Mouse (Mus musculus): ENCODE data around the gene Mpp5. TPM values are rescaled to one million over a fixed set of nuclear protein-coding genes. Genes with fewer than 3 reads are reported as not detected.
A peak's percentile ranks its signal among the peaks of the same experiment; 100 is the strongest.

Gene Mpp5
- total RNA-seq (2021): 10 to 100 TPM; 29.4 to 32.0 TPM

DNA sequence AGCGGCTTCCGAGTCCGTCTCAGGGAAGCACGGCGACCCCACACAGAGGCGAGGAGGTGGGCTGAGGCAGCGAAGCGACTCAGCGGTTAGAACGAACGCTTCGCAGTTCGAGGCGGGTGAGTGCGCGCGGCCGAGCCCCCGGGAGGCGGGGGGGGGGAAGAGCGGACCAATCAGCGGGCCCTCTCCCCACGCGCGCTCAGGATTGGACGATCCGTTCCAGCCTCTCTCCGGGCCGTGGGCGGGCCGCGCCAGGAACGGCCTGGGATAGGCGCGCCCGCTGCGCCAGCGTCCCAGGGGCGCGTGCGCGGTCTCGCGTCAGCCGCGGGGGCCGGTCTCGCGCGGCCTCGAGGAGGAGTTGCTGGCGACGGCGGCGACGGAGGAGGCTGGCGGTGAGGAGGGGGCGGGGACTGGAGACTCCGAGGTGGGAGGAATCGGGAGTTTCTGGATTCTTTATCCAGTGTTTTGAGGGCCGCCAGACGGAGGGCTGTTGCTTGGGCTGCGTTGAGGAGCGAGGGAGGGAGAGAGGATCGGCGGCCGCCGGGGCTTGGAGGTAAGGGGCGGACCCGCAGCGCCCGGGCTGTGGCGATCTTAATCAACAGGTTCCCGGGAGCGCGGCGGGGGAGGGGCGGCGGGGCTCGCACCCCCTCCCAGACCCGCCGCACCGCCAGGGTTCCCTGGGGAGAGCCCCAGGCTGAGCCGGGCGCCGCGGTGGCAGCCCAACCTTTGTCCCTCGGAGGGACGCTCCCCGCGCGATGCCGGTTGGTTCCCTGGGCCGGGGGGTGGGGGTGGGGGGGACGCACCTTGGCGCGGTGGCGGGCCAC lies at the start of gene Mpp5:
Mpp5 (plus strand) TSS at position 351 of the 821 bp plus-strand sequence.
- peak; percentile 86 to 89 for DNase-seq (ENCODE audit: extremely low spot score in 1 of 2, low spot score in 1 of 2)

DNA sequence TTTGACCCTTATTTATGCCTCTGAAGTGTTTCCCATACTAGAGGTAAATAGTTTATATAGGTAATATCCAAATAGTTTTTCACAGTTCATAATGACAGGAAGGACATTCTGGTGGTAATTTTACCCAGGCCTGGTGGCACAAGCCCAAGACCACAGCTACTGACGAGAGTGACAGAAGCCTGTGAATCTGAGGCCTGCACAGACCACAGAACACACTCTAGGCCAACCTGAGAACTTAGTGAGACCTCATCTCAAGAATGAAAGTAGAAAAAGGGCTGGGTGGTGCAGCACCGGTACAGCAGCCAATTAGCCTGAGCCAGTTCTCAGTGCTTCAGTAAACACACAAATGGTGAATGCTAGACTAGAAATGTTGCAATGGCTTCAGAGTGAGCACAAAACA lies 30.9 kb upstream of the Mpp5 start:
- no peak for DNase-seq (ENCODE audit: extremely low spot score in 1 of 2, low spot score in 1 of 2)

DNA sequence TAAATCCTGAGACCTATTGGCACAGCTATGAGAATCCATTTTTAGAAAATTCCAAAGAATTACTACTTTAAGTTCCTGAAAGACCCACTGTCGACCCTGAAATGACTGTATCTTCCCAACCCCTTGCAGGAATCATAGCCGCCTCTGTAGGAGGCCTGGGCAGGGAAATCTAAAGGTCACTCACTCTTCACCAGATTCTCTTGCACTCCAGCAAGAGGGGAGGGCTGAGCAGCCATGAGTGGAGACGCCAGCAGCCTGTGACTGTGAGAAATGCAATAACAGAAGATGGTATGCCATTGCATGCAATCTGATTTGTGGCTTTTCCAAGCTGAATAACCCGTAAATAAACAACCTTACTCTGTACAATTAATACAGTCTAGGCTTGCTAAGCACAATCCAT lies 21.0 kb upstream of the Mpp5 start:
- no peak for DNase-seq (ENCODE audit: extremely low spot score in 1 of 2, low spot score in 1 of 2)

DNA sequence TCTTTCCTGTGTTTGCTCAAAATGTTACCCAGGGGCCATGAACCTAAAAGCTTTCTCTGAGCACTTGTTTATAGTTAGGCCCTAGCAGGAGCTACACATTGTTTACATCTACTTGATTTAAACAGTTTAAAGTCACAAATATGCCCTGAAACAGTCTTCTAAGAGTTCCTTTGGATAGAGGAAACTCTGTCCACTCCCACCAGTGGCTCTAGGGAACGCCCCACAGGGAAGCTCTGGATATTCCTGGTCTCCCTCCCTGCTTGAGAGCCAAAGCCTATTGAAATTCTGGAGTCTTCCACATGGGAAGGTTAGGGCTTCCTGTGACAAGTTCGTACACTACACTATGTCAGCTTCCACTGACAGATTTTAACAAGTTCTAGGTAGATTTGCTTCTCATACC lies 9.1 kb upstream of the Mpp5 start:
- no peak for DNase-seq (ENCODE audit: extremely low spot score in 1 of 2, low spot score in 1 of 2)

DNA sequence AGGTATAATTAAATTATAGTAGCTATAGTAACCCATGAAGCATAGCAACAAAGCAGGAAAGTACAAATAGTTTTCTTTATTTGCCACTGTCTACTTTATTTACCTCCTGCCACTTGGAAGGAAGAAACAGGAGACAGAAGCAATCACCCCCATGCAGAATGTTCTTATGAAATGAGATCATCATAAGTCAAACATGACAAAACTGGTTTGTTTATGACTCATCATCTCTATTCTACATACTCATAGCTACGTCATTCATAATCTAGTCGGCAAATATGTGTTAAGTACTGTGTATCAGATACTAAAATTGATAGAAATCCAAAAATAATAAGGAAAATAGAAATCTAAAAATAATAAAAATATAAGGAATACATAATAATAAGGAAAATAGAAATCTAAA lies 8.4 kb upstream of the Mpp5 start:
- DNase-seq (ENCODE audit: extremely low spot score in 1 of 2, low spot score in 1 of 2): no peak

DNA sequence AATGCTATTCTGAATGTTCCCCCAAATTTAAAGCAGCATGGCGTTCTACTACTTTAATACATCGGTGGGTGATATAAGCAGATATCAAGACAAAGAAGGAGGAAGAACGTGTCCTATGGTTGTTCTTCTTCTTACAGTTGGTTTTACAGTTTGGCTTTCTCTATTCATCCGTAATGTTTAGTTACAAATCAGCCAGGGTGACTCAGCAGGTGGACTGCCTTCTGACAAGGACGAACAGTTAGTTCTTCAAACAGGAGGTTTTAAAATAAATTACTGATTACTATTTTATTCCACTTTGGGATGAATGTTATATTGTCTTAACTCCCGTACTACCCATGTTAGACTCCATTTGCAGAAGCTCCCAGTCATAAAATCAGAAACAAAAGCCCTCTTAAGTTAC lies 2.5 kb upstream of the Mpp5 start:
- no peak for DNase-seq (ENCODE audit: extremely low spot score in 1 of 2, low spot score in 1 of 2)

DNA sequence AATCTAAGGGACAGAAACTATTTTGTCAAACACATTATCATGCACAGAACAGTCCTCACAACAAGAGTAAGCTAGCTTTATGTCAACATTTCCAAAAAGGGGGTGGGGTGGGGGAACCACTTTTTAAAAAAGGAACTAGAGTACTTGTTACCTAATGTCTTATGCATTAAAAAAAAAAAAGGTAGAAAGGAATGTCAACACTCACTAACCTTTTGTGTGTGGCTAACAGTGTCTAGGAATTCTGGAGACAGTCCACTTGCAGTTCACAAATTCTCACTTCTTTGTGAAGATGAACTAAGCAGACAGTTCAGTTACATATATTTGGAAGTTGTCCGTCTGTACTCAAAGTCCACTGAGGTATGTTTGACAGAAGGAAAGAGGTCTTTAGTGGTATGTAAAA lies 1.3 kb upstream of the Mpp5 start:
- DNase-seq (ENCODE audit: extremely low spot score in 1 of 2, low spot score in 1 of 2): no peak

DNA sequence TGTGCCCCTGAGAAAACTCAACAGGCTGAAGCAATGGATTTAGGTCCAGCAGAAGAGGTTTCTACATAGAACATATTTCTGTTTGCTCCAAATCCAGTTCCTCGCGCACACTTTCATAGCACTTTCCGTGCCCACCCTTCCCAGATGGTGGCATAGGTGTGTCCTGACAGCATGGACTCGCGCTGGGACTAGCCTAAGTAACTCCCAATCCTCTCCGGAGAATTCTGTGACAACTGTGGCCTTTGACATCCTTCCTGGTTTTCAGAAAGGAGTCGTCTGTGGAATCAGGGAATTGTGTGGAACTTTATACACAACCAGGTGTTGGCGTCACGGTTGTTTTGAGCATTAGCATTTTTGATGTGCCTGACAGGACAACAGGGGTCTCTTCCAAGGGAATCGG lies 594 bp upstream of the Mpp5 start:
- DNase-seq (ENCODE audit: extremely low spot score in 1 of 2, low spot score in 1 of 2): peak in 1 of 2 experiments; percentile 12

DNA sequence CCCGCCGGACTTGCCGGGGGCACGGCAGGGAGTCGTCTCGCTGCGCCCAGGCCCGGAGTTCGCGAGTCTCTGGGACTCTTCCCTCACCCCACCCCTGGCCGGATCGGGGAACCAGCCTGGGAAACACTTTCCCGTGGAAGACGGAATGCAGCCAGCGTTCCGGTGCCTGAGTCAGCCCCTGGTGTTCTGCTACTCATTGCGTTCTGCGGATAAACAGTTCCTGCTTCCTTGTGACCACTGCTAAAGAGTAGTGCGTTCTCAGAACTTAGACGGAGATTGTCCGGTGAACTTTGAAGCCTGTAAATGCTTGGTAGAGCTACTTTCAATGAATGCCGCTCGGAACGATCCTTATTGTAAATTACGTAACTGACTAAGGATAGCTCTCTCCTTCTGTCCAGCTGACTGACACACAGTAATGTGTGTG lies 683 bp downstream of the Mpp5 start:
- peak; percentile 30 to 43 for DNase-seq (ENCODE audit: extremely low spot score in 1 of 2, low spot score in 1 of 2)

DNA sequence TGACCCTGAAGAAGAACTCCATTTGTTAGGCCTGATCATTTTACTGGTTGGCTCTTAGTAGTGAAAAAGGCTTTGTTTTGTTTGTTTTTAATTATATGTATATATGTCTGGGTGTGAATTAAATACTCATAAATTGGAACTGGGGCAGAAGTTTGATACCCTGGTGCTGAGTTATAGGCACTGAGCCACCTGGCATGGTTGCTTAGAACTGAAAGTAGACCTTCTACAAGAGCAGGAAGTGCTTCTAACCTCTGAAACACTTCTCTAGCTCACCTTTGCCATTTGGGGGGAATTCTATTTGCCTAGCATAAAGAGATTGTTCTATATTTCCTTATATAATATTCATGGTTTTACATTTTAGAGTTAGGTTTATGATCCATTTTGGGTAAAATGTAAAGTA lies 13.3 kb downstream of the Mpp5 start:
- no peak for DNase-seq (ENCODE audit: extremely low spot score in 1 of 2, low spot score in 1 of 2)

DNA sequence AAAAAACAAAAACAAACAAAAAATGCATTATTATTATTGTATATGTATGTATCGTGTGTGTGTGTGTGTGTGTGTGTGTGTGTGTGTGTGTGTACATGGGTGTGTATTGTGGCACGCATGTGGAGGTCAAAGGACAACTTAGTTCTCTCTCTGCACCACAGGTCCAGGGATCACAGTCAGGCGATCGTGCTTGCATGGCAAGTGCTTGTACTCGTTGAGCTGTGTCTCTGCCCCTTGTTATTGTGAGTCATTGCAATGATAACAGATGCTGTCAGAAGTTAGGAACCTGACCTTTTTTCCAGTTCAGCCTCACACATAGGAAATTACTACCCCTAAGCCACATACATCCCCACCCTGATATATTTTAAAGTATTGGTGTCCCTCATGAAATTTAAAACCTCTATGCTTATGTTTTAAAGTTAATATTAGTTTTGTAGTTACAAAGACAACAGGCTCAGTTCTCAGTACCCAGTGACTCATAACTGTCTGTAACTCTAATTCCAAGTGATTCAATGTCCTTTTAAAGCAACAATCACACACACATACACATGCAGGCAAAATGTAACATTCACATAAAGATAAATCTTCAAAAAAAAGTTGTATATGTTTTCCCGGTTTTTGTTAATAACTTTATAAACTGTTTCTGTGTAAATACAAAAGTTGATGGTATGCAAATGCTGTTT lies 20.5 kb downstream of the Mpp5 start:
- no peak for DNase-seq (ENCODE audit: extremely low spot score in 1 of 2, low spot score in 1 of 2)

DNA sequence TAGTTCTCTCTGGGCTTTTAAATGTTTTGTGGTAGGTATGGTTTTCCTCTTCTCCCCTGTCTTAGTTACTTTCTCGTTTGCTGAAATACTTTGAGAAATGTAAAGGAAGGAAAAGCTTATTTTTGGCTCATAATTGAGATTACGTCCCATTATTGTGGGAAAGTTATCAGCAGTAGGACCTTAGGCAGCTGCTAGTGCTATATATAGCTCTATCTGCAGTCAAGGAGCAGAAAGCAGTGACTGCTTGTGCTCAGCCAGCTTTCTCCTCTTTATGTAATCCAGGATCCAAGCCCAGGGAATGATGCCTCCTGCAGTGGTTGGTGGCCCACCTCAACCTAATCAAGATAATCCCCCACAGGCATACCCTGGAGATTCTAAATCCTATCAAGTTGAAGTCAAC lies 24.5 kb downstream of the Mpp5 start:
- DNase-seq (ENCODE audit: extremely low spot score in 1 of 2, low spot score in 1 of 2): no peak

DNA sequence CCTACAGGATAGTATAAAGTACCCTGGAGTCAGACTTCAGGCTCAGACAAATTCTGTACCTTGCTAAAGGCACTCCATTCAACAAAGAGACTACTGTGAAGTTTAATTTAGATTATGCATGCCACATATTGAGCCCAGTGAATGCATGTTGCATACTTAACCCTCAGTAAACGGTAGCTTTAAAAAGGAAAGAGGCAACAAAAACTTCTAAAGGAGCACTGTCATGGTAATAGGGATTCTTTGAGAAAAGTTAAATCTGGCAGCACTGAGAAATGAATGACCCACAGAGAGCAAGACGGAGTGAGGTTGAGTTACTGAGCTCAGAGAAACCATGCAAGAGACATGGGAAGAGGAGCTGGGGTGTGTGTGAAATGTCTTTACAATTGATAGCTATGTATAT lies 29.2 kb downstream of the Mpp5 start:
- DNase-seq (ENCODE audit: extremely low spot score in 1 of 2, low spot score in 1 of 2): no peak

DNA sequence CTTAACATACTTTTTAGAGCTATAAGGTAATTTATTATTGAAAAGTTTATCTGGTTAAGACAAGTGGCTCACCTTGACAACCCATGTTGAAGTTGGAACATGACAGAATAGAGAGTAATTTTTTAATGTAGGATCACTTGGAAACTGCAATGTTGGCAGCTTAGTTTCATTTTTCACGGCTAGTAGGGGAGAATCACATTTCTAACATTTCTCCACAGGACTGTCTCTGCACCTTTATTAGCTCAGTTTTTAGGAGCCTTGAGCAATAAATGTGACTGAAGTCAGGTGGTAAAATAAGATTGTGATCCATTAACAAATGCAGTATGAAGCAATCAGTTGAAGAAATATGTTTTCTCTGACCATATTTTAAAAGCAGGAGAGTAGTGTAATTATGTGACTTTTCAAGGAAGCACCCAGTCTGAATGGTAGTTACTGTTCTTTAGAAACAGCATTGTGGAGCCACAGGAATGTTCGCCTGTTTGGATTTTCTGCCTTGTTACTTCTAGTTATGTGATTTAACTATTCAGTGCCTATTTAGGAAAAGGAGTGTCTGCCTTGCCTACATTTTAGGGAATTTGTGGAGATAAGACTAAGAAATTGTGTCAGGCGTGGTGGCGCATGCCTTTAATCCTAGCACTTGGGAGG lies 29.8 kb downstream of the Mpp5 start:
- no peak for DNase-seq (ENCODE audit: extremely low spot score in 1 of 2, low spot score in 1 of 2)

DNA sequence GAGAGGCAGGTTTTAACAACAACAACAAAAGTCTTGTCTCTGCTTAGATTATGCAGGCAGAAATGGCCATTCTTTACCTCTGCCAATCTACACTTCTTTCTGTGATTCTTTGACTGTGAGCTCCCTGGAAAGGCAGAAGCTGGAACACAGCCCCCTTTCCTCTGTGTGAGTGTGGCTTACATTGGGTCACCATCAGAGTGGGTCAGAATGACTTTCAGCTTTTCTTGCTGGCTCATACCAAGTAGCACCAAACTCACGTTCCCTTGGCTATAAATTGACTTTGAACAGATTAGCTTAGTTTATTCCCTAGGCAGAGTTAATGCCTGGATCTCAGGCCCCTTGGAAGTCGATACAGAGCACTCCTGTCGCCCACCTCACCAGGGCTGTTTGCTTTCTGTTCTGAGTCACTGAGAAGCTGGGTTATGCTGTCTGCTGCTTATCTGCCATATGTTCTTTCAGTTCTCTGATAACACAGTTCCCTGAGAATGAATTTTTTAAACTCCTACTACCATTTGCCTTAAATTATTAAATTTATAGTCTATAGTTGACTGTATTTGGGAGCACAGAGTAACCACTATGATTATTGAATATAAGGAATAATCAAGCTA lies 39.7 kb downstream of the Mpp5 start:
- no peak for DNase-seq (ENCODE audit: extremely low spot score in 1 of 2, low spot score in 1 of 2)

DNA sequence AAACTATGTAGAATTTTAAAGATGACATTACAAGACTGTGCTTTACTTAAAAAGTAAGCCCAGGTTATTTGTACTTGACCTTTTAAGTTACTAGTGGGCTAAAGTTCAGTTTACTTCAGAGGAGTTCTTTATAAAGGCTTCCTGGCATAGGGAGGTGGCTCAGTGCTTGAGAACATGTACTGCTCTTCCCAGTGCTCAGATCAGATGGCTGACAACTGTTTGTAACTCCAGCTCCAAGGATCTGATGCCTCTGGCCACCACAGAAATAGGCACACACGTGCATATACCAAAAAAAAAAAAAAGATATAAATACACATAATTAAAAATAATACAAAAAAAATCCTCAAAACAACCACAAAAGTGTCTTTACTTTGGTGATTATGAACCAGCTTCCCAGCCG lies 42.1 kb downstream of the Mpp5 start:
- no peak for DNase-seq (ENCODE audit: extremely low spot score in 1 of 2, low spot score in 1 of 2)

DNA sequence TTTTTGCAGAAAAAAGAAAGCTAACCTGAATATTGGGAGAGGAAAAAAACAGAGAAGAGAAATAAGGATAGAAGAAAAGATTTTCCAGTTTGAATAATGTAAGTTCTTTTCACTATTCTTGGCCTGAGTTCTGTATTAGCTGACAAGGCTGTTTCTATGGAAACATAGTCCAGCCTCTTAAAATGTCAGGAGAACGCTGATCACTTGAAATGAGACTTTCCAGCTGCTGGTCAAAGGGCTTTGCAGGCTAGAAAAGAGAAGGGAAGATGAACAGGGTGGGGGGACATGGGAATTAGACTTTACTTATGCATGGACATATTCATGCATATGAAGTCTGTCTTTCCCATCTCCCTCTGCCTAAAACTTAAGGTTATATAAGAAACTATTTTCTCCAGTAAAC lies 45.5 kb downstream of the Mpp5 start:
- no peak for DNase-seq (ENCODE audit: extremely low spot score in 1 of 2, low spot score in 1 of 2)

DNA sequence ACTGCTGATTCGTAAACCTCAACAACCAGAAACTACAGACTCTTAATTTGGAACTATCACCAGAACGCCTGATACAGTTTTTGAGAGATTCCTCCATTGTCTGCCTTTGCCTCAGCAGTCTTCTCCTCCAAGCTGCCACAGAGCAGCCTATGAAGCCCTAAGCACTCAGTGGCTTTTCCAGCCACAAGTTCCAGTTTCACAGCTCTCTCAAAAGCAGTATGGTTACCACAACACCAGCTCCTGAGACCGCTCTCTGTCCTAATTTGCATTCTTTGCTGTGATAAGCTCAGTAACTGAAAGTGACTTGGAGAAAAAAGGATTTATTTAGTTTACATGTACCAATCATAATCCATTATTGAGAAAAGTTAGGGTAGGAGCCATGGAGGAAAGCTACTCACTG lies 51.3 kb downstream of the Mpp5 start:
- no peak for DNase-seq (ENCODE audit: extremely low spot score in 1 of 2, low spot score in 1 of 2)

DNA sequence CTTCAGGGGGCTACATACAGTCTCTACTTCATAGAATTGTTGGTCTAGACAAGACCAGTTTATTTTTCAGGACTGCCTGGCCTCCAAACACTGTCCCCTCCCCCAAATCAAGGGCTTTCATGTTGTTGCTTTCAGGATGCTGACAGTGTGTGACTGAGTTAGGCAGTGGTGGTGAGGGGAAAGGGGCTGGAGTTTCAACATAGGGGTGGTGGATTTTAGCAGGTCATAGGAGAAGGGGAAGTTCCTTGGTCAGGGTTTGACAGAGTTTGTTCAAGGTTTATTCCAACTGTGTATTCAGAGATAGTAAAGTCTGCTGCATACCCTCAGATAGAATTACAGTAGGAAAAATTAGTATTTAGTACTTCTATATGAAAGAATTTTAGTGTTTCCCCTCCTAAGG lies 53.1 kb downstream of the Mpp5 start:
- no peak for DNase-seq (ENCODE audit: extremely low spot score in 1 of 2, low spot score in 1 of 2)

DNA sequence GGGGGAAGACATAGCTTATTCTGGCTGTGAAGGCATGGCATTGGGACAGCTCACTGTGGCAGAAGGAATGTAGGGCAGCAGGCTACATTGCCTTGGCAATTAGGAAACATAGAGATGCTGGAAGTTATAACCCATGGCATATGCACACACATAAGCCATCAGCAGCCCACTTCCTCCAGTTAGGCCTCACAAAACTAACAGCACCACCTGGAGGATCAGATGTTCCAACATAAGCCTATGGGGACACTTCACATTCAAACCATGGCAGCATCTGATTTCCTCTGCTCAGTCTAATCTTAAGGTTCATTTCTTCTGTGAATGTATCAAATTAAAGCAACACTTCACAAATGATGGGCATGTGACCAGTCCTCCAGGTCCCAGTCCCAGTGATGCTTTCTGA lies 65.7 kb downstream of the Mpp5 start:
- no peak for DNase-seq (ENCODE audit: extremely low spot score in 1 of 2, low spot score in 1 of 2)

DNA sequence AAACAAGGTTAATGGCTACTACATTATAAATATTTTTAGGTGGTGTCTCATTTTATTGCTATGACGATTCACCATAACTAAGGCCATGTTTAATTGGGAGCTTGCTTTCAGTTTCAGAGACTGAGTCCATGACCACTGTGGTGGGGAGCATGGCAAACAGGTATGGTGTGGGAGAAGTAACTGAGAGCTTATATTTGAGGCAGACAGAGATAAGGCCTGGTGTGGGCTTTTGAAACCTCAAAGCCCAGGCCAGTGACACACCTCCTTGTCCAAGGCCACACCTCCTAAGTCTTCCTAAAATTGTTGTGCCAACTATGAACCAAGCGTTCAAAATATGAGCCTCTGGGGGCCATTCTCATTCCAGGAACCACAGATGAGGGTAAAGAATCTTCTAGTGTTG lies 85.8 kb downstream of the Mpp5 start:
- no peak for DNase-seq (ENCODE audit: extremely low spot score in 1 of 2, low spot score in 1 of 2)

Data from layer of hippocampus, postnatal 25 days (tissue).